Mouse (Mus musculus) testis, adult 2 months (tissue): ENCODE measurements at regions not wholly inside any gene's neighbourhood (a gene's known extent, or its start where the extent isn't known, plus 50 kb on each side); places are given as distances from the start of the nearest gene placed in this dataset.

Experiments
- CTCF ChIP-seq: fragments of 200-500 bp; IDR thresholded peaks from 2 replicates; pipeline ENCODE4 v1.5.1; 2012; ENCODE audit warnings: low read depth, mild to moderate bottlenecking, inconsistent platforms, low read length, moderate library complexity; ENCODE audit not compliant: control insufficient read depth, insufficient read depth, insufficient replicate concordance
- POLR2A ChIP-seq: fragments of 200-500 bp; IDR thresholded peaks from 2 replicates; pipeline ENCODE4 v1.6.1; 2012; ENCODE audit warnings: low read depth, mild to moderate bottlenecking, inconsistent platforms, low read length, moderate library complexity; ENCODE audit not compliant: control insufficient read depth

DNA sequence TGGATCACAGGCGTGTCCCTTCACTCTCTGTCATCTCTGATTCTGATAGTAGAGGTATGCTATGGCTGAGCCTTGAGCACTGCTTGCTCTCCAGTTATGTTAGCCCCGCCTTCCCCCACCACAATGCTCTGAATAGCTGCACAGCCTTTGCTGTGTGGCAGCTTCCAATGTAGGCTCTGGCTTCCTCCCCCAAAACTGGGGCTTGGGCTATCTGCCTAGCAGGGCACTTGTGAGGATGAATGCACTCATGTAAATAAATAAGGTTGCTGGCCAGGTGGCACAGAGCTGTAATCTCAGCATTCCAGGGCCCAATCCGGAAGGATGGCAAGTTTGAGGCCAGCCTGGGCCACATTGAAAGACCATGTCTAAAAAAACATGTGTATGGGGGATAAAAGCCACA is 103.6 kb upstream of the Sdk1 start:
- TF ChIP-seq CTCF (no peak), POLR2A (no peak)
